Mouse (Mus musculus) mouse trophoblast stem cell (cell line): Measurements from ENCODE around the gene Palm3.
"Not testable (repeated sequence)": the region's sequence is repeated elsewhere in the genome, so short reads cannot be mapped to it uniquely, and the experiment has no call there.

ENCODE experiments used
- in situ Hi-C, 2 experiments: fragments of 300-500 bp; cut with MseI, MboI; formaldehyde crosslinking; loops; 2 replicates in 1 of 2; 3 replicates in 1 of 2; pipeline ENCODE4 v1.15.1; 2025

Gene Palm3

GRCm38 (mm10) chr8:84021096-84021495 is at the start of gene Palm3:
Gene Palm3, plus strand, starts transcription at chr8:84021471.
- in situ Hi-C loops, result no loop called here

GRCm38 (mm10) chr8:83971661-83972060 is 49.6 kb upstream of the Palm3 start:
- in situ Hi-C loops, result no loop called here

GRCm38 (mm10) chr8:83972150-83973120 is 48.8 kb upstream of the Palm3 start, which contains the start of gene Prkaca:
Gene Prkaca, plus strand, starts transcription at chr8:83972993.
- in situ Hi-C loops, result no loop called here

DNA sequence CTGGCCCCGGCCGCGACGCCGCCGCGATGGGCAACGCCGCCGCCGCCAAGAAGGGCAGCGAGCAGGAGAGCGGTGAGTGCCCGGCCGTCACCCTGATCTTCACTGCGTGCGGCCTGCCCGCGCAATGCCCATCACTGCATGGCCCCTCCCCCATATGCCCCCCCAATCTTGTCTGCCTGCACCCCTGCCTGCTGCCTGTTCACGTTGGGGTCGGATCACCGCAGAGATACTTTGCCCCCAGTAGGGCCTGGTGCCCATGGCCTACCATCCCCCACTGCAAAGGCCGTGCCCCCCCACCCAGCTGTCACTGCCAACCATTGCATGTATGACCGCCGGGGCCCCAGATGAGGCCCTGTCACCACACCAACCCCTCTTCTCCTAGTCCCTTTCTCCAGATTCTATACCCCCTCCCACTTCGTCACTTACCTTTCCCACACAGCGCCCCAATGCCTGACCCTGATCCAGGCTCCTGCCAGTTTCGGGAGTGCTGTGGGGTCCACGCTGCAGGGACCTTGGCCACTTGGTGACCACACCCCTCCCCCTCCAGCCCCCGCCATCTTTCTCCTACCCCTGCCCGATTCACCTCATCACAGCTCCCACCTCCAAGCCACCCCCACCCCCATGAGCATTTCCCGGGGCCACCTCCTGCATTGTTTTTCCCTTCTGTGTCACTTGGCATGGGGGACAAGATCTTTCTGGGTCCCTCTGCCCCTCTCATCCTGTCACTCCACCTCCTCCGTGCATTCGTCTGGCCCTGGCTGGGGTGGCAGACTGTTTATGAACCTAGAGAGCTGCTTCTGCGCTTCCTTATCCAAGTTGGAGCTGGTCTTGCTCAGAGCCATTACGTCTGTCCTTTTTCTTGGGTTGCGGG is 47.9 kb upstream of the Palm3 start:
- in situ Hi-C loops, result no loop called here

DNA sequence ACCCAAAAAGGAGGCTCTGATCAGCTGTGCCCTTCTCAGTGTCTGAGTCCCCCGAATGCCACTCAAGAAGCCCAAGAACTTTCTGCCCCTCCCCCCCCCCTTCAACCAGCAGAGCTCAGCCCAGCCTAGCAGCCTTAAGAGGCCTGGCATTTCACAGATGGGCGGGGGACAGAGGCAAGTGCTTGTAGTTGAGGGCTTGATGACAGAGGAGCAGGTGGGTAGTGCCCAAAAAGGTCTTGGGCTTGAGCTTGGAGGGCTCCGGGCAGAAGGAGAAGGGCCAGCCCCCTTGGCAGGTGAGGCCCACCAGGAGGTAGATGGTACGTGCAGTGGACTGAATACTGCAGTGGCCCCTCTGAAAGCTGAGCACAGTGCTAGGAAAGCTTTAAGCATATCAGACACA is 46.8 kb upstream of the Palm3 start:
- in situ Hi-C loops, result no loop called here

- in situ Hi-C loops, result no loop called here
Measured at GRCm38 (mm10) chr8:83976101-83976630, 45.1 kb upstream of the Palm3 start.

GRCm38 (mm10) chr8:83976779-83977350 is 44.4 kb upstream of the Palm3 start:
- in situ Hi-C loops, result no loop called here

GRCm38 (mm10) chr8:83977646-83978045 is 43.6 kb upstream of the Palm3 start:
- in situ Hi-C loops, result no loop called here

DNA sequence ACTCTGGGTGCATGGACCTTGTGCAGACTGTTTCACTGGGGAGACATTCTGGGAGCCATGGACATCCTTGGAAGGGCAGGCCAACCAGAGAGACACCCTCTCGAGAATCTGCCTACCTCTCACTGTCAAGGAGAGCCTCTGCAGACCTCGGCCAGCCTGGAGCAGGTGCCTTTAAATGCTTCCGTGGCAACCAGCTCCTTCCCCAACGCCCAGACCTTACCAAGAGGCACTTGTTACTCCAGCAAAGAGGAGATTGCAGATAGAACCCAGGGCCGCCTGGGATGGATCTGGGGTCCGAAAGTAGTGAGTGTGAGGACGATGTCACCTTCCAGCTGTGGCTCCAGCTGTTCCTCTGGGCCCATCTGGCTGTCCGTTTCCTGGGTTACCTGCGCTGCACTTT is 43.1 kb upstream of the Palm3 start:
- in situ Hi-C loops, result no loop called here

DNA sequence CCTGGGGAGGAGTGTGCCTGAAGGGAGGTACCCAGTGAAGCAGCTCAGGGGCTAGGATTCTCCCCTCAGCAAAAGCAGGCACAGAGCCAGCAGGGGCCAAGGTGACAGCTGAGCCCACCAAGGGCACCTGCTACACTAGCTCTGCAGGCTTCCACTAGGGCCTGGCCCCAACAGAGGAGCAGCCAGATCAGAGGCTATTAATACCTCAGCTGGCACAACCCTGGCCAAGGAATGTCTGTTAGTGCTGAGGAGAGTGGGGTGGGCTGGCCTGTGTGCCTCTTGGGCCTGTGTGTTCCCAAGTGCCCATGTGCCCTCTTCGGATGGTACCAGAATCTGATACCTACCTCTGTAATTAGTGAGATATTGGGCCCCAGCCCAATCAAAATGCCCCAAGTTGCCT is 41.0 kb upstream of the Palm3 start:
- in situ Hi-C loops, result no loop called here

DNA sequence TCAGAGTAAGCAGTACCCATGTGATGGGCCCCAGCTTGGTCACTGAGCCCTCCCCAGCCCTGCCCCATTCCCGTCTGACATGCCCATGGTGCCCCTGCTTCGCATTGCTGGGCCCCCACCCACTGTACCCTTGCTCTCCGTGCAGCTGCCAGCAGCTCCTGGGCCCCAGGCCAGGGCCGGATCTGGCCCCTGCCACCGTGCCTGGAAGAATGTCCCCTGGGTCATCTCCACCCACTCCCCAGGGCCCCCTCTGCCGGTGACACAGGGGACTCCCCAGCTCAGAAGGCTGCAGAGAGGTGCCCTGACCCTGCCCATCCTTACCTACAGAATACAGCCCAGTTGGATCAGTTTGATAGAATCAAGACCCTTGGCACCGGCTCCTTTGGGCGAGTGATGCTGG is 40.4 kb upstream of the Palm3 start:
- in situ Hi-C loops, result no loop called here

GRCm38 (mm10) chr8:83981533-83981932 is 39.7 kb upstream of the Palm3 start:
- in situ Hi-C loops, result no loop called here

DNA sequence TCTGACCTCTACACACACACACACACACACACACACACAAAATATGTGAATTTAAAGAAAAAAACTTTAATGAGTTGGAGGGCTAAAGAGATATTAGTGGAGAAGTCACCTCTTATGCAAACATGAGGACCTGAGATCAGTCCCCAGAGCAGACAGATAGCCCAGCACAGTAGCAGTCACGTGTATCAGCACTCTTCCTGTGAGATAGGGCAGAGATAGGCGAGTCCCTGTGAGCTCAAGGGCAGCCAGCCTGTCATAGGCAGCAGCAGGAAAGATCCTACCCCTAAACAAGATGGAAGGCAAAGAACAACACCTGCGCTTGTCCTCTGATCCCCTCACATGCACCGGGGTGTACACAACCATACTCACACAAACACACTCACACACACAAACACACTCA is 38.8 kb upstream of the Palm3 start:
- in situ Hi-C loops, result no loop called here

DNA sequence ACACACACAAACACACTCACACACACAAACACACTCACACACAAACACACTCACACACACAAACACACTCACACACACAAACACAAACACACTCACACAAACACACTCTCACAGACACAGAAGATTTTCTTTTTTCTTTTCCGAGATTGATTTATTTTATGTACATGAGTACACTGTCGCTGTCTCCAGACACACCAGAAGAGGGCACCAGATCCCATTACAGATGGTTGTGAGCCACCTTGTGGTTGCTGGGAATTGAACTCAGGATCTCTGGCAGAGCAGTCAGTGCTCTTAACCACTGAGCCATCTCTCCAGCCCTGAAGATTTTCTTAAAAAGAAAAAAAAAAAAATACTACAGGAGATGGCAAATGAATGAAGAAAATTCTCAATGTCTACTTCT is 38.0 kb upstream of the Palm3 start:
- in situ Hi-C loops, result not testable (repeated sequence)

GRCm38 (mm10) chr8:83989243-83989642 is 32.0 kb upstream of the Palm3 start:
- in situ Hi-C loops, result no loop called here

DNA sequence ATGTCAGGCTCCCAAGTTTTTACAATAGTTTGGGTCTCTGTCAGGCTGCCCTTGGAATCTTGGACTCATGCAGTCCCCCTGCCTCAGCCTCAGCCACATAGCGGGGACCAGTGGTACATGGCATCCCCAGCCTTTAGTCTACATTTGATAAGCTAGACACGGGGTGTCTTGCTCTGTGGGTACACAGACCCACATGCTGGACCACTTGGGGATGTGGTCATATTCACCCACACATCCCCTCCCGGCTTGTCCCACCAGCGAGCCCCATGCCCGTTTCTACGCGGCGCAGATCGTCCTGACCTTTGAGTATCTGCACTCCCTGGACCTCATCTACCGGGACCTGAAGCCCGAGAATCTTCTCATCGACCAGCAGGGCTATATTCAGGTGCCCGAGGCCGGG is 31.1 kb upstream of the Palm3 start:
- in situ Hi-C loops, result no loop called here

DNA sequence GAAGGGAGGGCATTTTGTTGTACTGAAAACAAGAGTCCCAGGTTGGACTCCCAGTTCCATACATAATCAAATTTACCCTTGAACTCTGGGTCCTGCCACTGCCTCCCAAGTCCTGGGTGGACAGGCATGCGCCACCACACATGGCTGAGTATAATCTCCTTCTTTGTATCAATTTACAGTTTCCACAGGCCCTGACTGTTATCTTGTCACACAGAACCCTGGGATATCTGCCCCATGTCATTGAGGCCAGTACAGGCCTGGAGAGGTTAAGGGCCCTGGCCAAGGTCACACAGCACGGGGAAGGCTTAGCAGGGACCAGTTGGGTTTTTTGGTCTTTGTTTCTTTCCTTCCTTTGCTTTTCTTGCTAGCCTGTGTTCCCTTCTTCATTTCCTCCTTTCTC is 28.8 kb upstream of the Palm3 start:
- in situ Hi-C loops, result no loop called here

DNA sequence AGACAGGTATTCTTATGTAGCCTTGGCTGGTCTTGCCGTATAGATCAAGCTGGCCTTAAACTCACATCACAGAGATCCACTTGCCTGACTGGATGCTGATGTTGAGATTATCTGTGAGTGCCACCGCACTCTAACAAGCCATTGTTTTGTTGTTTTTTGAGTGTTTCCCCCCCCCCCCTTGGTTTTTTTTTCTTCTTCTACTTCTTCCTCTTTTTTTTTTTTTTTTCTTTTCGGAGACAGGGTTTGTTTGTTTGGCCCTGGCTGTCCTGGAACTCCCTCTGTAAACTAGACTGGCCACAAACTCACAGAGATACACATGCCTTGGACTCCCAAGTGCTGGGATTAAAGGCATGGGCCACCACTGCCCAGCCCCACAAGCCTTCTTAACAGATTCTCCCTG is 27.2 kb upstream of the Palm3 start:
- in situ Hi-C loops, result no loop called here

- in situ Hi-C loops, result no loop called here
Measured at GRCm38 (mm10) chr8:83995973-83996372, 25.3 kb upstream of the Palm3 start.

GRCm38 (mm10) chr8:83996567-83997505 is 24.4 kb upstream of the Palm3 start:
- in situ Hi-C loops, result no loop called here
